Mouse (Mus musculus): ENCODE data around the gene Pmis2. TPM values are rescaled to one million over a fixed set of nuclear protein-coding genes. Genes with fewer than 3 reads are reported as not detected.
A peak's percentile ranks its signal among the peaks of the same experiment; 100 is the strongest.

Pmis2 gene
- polyA plus RNA-seq (2017; shearing (Covaris generic)), result not detected

GRCm38 (mm10) chr7:30671480-30671879 lies at the start of gene Pmis2:
Gene Pmis2 (minus strand): TSS chr7:30671605.
- ATAC-seq, result no peak

- ATAC-seq, result no peak
Observed at GRCm38 (mm10) chr7:30719669-30720068, 48.3 kb upstream of the Pmis2 start.

GRCm38 (mm10) chr7:30717716-30718046 lies 46.3 kb upstream of the Pmis2 start:
- no peak for ATAC-seq

GRCm38 (mm10) chr7:30717006-30717715 lies 45.8 kb upstream of the Pmis2 start:
- ATAC-seq, result peak; percentile 68

- no peak for ATAC-seq
Observed at GRCm38 (mm10) chr7:30711942-30712341, 40.5 kb upstream of the Pmis2 start, which contains the start of gene Atp4a. Gene Atp4a (plus strand): TSS chr7:30712209.

GRCm38 (mm10) chr7:30707441-30707840 lies 36.0 kb upstream of the Pmis2 start:
- ATAC-seq, result no peak

- ATAC-seq, result no peak
Observed at GRCm38 (mm10) chr7:30706214-30706882, 34.9 kb upstream of the Pmis2 start.

- no peak for ATAC-seq
Observed at GRCm38 (mm10) chr7:30698589-30698988, 27.2 kb upstream of the Pmis2 start, which contains the start of gene 2200002J24Rik. Gene 2200002J24Rik (plus strand): TSS chr7:30698926.

GRCm38 (mm10) chr7:30698101-30698500 lies 26.7 kb upstream of the Pmis2 start:
- no peak for ATAC-seq

GRCm38 (mm10) chr7:30688325-30688724 lies 16.9 kb upstream of the Pmis2 start:
- no peak for ATAC-seq

- ATAC-seq, result no peak
Observed at GRCm38 (mm10) chr7:30683425-30683824, 12.0 kb upstream of the Pmis2 start.

GRCm38 (mm10) chr7:30681897-30682296 lies 10.5 kb upstream of the Pmis2 start:
- no peak for ATAC-seq

- no peak for ATAC-seq
Observed at GRCm38 (mm10) chr7:30678263-30678975, 7.0 kb upstream of the Pmis2 start.

- ATAC-seq, result peak; percentile 28
Observed at GRCm38 (mm10) chr7:30669229-30669628, 2.2 kb downstream of the Pmis2 start.

- peak; percentile 29 for ATAC-seq
Observed at GRCm38 (mm10) chr7:30665321-30665720, 6.1 kb downstream of the Pmis2 start.

- peak; percentile 97 for ATAC-seq
Observed at GRCm38 (mm10) chr7:30664529-30665200, 6.7 kb downstream of the Pmis2 start, which contains the start of gene Haus5. Gene Haus5 (minus strand): TSS chr7:30664994.

- ATAC-seq, result peak; percentile 99
Observed at GRCm38 (mm10) chr7:30649591-30650540, 21.5 kb downstream of the Pmis2 start, which contains the start of gene Rbm42. Gene Rbm42 (minus strand): TSS chr7:30650317.

- ATAC-seq, result no peak
Observed at GRCm38 (mm10) chr7:30639083-30639482, 32.3 kb downstream of the Pmis2 start.

- no peak for ATAC-seq
Observed at GRCm38 (mm10) chr7:30636395-30636794, 35.0 kb downstream of the Pmis2 start.

GRCm38 (mm10) chr7:30635752-30636151 lies 35.7 kb downstream of the Pmis2 start, which contains the start of gene Etv2:
Gene Etv2 (minus strand): TSS chr7:30635852.
- ATAC-seq, result no peak

- no peak for ATAC-seq
Observed at GRCm38 (mm10) chr7:30634621-30635020, 36.8 kb downstream of the Pmis2 start.

All from CD4-positive, CD25-positive, alpha-beta regulatory T cell, adult 4 months (primary cell).